Mouse (Mus musculus): ENCODE results near the gene Scrn3. TPM values are rescaled to one million over a fixed set of nuclear protein-coding genes. Genes with fewer than 3 reads are reported as not detected.

The Scrn3 gene
- polyA plus RNA-seq, 1 experiment from 2014 or later, result 7.8 TPM

- no peaks in the 10 kb centered on the region for H3K9me3 ChIP-seq (ENCODE audit: control insufficient read depth)
- H3K4me1 ChIP-seq (replicated peaks; ENCODE audit: control insufficient read depth, insufficient read depth, low read length), result no peaks in the 10 kb centered on the region
- ATAC-seq, result no peak
- H3K9ac ChIP-seq (ENCODE audit: low read depth, low read length), result no peak overlapping the region
- no peak overlapping the region for H3K4me2 ChIP-seq (replicated peaks; ENCODE audit: low read depth)
- no peak for TF ChIP-seq CTCF (IDR thresholded peaks at IDR 0.05; ENCODE audit: low read depth)
- H3K4me3 ChIP-seq (ENCODE audit: low read depth, low read length), result no peak overlapping the region
- 64% methylated on average over 12 of the region's 12 CpGs for WGBS
- no peaks in the 10 kb centered on the region for H3K27me3 ChIP-seq (replicated peaks; ENCODE audit: control insufficient read depth, insufficient read depth, low read length)
- H3K36me3 ChIP-seq (ENCODE audit: control insufficient read depth, insufficient read depth), result 0 out of 2 replicates have a peak, but pooled peaks cover 5% of the 10 kb centered on the region
- no peak overlapping the region for H3K27ac ChIP-seq (ENCODE audit: low read depth, low read length)
Observed at GRCm38 (mm10) chr2:73322991-73323390, 10.6 kb downstream of the Scrn3 start.

GRCm38 (mm10) chr2:73325871-73326270, 13.5 kb downstream of the Scrn3 start:
- Histone ChIP-seq H3K9ac (ENCODE audit: low read depth, low read length) (no peak overlapping the region), H3K4me3 (ENCODE audit: low read depth, low read length) (no peak overlapping the region), H3K9me3 (ENCODE audit: control insufficient read depth) (no peaks in the 10 kb centered on the region), H3K27me3 (replicated peaks; ENCODE audit: control insufficient read depth, insufficient read depth, low read length) (no peaks in the 10 kb centered on the region), H3K4me1 (replicated peaks; ENCODE audit: control insufficient read depth, insufficient read depth, low read length) (no peaks in the 10 kb centered on the region), H3K36me3 (ENCODE audit: control insufficient read depth, insufficient read depth) (no peaks in the 10 kb centered on the region), H3K4me2 (replicated peaks; ENCODE audit: low read depth) (no peak overlapping the region), H3K27ac (ENCODE audit: low read depth, low read length) (no peak overlapping the region)
- no peak for TF ChIP-seq CTCF (IDR thresholded peaks at IDR 0.05; ENCODE audit: low read depth)
- ATAC-seq, result no peak
- 91% methylated on average over 5 of the region's 5 CpGs for WGBS

GRCm38 (mm10) chr2:73335949-73336348, 23.5 kb downstream of the Scrn3 start:
- no peak for TF ChIP-seq CTCF (IDR thresholded peaks at IDR 0.05; ENCODE audit: low read depth)
- WGBS, result 88% methylated on average over 3 of the region's 3 CpGs

GRCm38 (mm10) chr2:73338415-73338814, 26.0 kb downstream of the Scrn3 start:
- Histone ChIP-seq H3K27ac (ENCODE audit: low read depth, low read length) (no peak overlapping the region), H3K36me3 (ENCODE audit: control insufficient read depth, insufficient read depth) (no peaks in the 10 kb centered on the region), H3K4me3 (ENCODE audit: low read depth, low read length) (no peak overlapping the region), H3K4me2 (replicated peaks; ENCODE audit: low read depth) (no peak overlapping the region), H3K9ac (ENCODE audit: low read depth, low read length) (no peak overlapping the region), H3K27me3 (replicated peaks; ENCODE audit: control insufficient read depth, insufficient read depth, low read length) (no peaks in the 10 kb centered on the region), H3K4me1 (replicated peaks; ENCODE audit: control insufficient read depth, insufficient read depth, low read length) (no peaks in the 10 kb centered on the region), H3K9me3 (ENCODE audit: control insufficient read depth) (no peaks in the 10 kb centered on the region)
- WGBS, result 75% methylated on average over 8 of the region's 8 CpGs
- ATAC-seq, result no peak
- TF ChIP-seq CTCF (IDR thresholded peaks at IDR 0.05; ENCODE audit: low read depth), result no peak

More at GRCm38 (mm10) chr2:73335949-73336348, 23.5 kb downstream of the Scrn3 start:
- no peak overlapping the region for H3K4me3 ChIP-seq (ENCODE audit: low read depth, low read length)
- H3K9ac ChIP-seq (ENCODE audit: low read depth, low read length), result no peak overlapping the region
- no peak for ATAC-seq
- H3K27me3 ChIP-seq (replicated peaks; ENCODE audit: control insufficient read depth, insufficient read depth, low read length), result no peaks in the 10 kb centered on the region
- no peaks in the 10 kb centered on the region for H3K9me3 ChIP-seq (ENCODE audit: control insufficient read depth)
- H3K4me2 ChIP-seq (replicated peaks; ENCODE audit: low read depth), result no peak overlapping the region
- no peaks in the 10 kb centered on the region for H3K4me1 ChIP-seq (replicated peaks; ENCODE audit: control insufficient read depth, insufficient read depth, low read length)
- H3K36me3 ChIP-seq (ENCODE audit: control insufficient read depth, insufficient read depth), result no peaks in the 10 kb centered on the region
- H3K27ac ChIP-seq (ENCODE audit: low read depth, low read length), result no peak overlapping the region

GRCm38 (mm10) chr2:73343701-73344100, 31.3 kb downstream of the Scrn3 start:
- no peaks in the 10 kb centered on the region for H3K9me3 ChIP-seq (ENCODE audit: control insufficient read depth)
- no peak for TF ChIP-seq CTCF (IDR thresholded peaks at IDR 0.05; ENCODE audit: low read depth)
- 94% methylated on average over 5 of the region's 5 CpGs for WGBS
- H3K4me1 ChIP-seq (replicated peaks; ENCODE audit: control insufficient read depth, insufficient read depth, low read length), result no peaks in the 10 kb centered on the region
- H3K27ac ChIP-seq (ENCODE audit: low read depth, low read length), result no peak overlapping the region
- H3K27me3 ChIP-seq (replicated peaks; ENCODE audit: control insufficient read depth, insufficient read depth, low read length), result no peaks in the 10 kb centered on the region
- ATAC-seq, result no peak
- no peak overlapping the region for H3K4me2 ChIP-seq (replicated peaks; ENCODE audit: low read depth)
- H3K4me3 ChIP-seq (ENCODE audit: low read depth, low read length), result no peak overlapping the region
- peaks cover 8% of the 10 kb centered on the region; the same call in 1 of the 2 replicates for H3K36me3 ChIP-seq (ENCODE audit: control insufficient read depth, insufficient read depth)
- H3K9ac ChIP-seq (ENCODE audit: low read depth, low read length), result no peak overlapping the region

GRCm38 (mm10) chr2:73345204-73345603, 32.8 kb downstream of the Scrn3 start:
- no peak overlapping the region for H3K9ac ChIP-seq (ENCODE audit: low read depth, low read length)
- H3K27me3 ChIP-seq (replicated peaks; ENCODE audit: control insufficient read depth, insufficient read depth, low read length), result no peaks in the 10 kb centered on the region
- H3K9me3 ChIP-seq (ENCODE audit: control insufficient read depth), result no peaks in the 10 kb centered on the region
- TF ChIP-seq CTCF (IDR thresholded peaks at IDR 0.05; ENCODE audit: low read depth), result no peak
- H3K27ac ChIP-seq (ENCODE audit: low read depth, low read length), result no peak overlapping the region
- no peaks in the 10 kb centered on the region for H3K4me1 ChIP-seq (replicated peaks; ENCODE audit: control insufficient read depth, insufficient read depth, low read length)
- H3K4me2 ChIP-seq (replicated peaks; ENCODE audit: low read depth), result no peak overlapping the region
- ATAC-seq, result no peak
- H3K36me3 ChIP-seq (ENCODE audit: control insufficient read depth, insufficient read depth), result peaks cover 8% of the 10 kb centered on the region; the same call in 1 of the 2 replicates
- 94% methylated on average over 4 of the region's 4 CpGs for WGBS
- no peak overlapping the region for H3K4me3 ChIP-seq (ENCODE audit: low read depth, low read length)
